Mouse (Mus musculus): ENCODE data around the gene Tjp3. TPM values are rescaled to one million over a fixed set of nuclear protein-coding genes. Genes with fewer than 3 reads are reported as not detected.
A peak's percentile ranks its signal among the peaks of the same experiment; 100 is the strongest.

The Tjp3 gene
- total RNA-seq, 1 experiment, result 5.2 TPM

DNA sequence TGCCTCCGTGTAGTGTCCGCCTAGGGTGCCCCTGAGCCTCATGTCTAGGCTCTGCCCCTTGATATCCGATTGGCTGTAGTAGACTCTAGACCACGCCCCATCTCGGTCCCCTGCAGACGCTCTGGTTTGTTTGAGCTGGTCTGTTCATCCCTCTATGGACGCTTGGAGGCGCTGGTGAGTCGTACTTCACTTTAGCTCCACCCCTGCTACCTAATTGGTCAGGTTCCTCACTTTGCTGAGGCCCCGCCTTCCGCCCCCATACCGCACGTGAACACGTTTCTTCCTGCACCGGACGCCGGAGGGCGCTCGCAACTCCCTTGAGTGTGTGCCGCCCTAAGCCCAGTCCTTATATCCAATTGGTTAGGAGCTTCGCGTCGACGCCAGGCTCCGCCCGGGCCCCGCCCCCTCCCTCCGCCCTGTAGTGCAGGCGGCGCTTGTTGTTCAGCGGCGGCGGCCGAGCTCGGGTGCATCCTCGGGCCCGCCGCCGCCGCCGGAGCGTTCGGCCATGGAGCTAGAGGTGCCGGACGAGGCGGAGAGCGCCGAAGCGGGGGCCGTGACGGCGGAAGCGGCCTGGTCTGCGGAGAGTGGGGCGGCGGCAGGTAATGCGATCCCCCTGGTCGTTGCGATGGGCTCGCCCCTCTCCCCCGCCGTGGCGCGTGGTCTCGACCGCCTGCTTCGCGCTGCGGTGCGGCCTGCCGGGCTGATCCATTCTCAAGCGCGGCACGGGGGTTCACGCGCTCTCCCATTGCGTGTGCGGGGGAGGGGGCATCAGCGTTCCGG is 1.4 kb upstream of the Tjp3 start, which contains the start of gene Pip5k1c:
Gene Pip5k1c, plus strand, starts transcription at position 410 of the 780 bp plus-strand sequence.
- TF ChIP-seq CHD2 (IDR thresholded peaks at IDR 0.05; ENCODE audit: low read depth, low read length), result 0 out of 2 replicates have a peak, but pooled peaks have one; percentile 31
- no peak for TF ChIP-seq ZNF384 (IDR thresholded peaks at IDR 0.05; ENCODE audit: low read depth, low read length)
- peak; percentile 60; the same call in 1 of the 2 replicates for TF ChIP-seq HCFC1 (IDR thresholded peaks at IDR 0.05; ENCODE audit: borderline replicate concordance, insufficient read depth, low read length)
- TF ChIP-seq ZC3H11A (IDR thresholded peaks at IDR 0.05; ENCODE audit: borderline replicate concordance, low read depth, low read length), result no peak
- in situ Hi-C loops (cut with MboI; ENCODE audit: low sequenced_read_pairs in 2 of 2, unreplicated experiment in 2 of 2), result no loop called here
- Histone ChIP-seq H3K9me3 (ENCODE audit: control insufficient read depth, insufficient read depth, low read depth, low read length) (no peaks in the 10 kb centered on the region), H3K27ac (ENCODE audit: insufficient read depth, low read depth, low read length, poor library complexity, severe bottlenecking) (peak within 1 kb of the TSS; percentile 67; the same call in 1 of the 2 replicates), H3K9ac (ENCODE audit: insufficient read depth, low read depth, low read length, poor library complexity, severe bottlenecking) (peak within 1 kb of the TSS; percentile 97), H3K4me1 (ENCODE audit: control insufficient read depth in 2 of 2, insufficient read depth in 2 of 2, low read length in 2 of 2, poor library complexity in 1 of 2) (peaks cover 4 to 29% of the 10 kb centered on the region in 2 experiments), H3K4me3 (ENCODE audit: insufficient read depth in 1 of 2, low read depth in 1 of 2, low read length in 2 of 2, poor library complexity in 1 of 2, severe bottlenecking in 1 of 2) (peak within 1 kb of the TSS; percentile 83 to 97), H3K36me3 (ENCODE audit: control insufficient read depth, insufficient read depth, low read length, poor library complexity, severe bottlenecking) (peaks cover 5% of the 10 kb centered on the region; the same call in 1 of the 2 replicates)
- peak; percentile 100 for DNase-seq (ENCODE audit: low read depth, low spot score)

- in situ Hi-C loops (cut with MboI; ENCODE audit: low sequenced_read_pairs in 2 of 2, unreplicated experiment in 2 of 2), result no loop called here
- Histone ChIP-seq H3K4me1 (ENCODE audit: control insufficient read depth in 2 of 2, insufficient read depth in 2 of 2, low read length in 2 of 2, poor library complexity in 1 of 2) (peaks cover 4 to 32% of the 10 kb centered on the region in 2 experiments), H3K27ac (ENCODE audit: insufficient read depth, low read depth, low read length, poor library complexity, severe bottlenecking) (no peak overlapping the region), H3K36me3 (ENCODE audit: control insufficient read depth, insufficient read depth, low read length, poor library complexity, severe bottlenecking) (peaks cover 5% of the 10 kb centered on the region; the same call in 1 of the 2 replicates), H3K9ac (ENCODE audit: insufficient read depth, low read depth, low read length, poor library complexity, severe bottlenecking) (0 out of 2 replicates have a peak overlapping the region, but pooled peaks have one; percentile 12), H3K4me3 (ENCODE audit: insufficient read depth in 1 of 2, low read depth in 1 of 2, low read length in 2 of 2, poor library complexity in 1 of 2, severe bottlenecking in 1 of 2) (peak overlapping the region; percentile 40 to 45; a peak in 3 of 4 replicates), H3K9me3 (ENCODE audit: control insufficient read depth, insufficient read depth, low read depth, low read length) (no peaks in the 10 kb centered on the region)
- no peak for TF ChIP-seq HCFC1 (IDR thresholded peaks at IDR 0.05; ENCODE audit: borderline replicate concordance, insufficient read depth, low read length)
- TF ChIP-seq MAFK (IDR thresholded peaks at IDR 0.05; ENCODE audit: insufficient read depth, low read depth, low read length), result no peak
- no peak for TF ChIP-seq ZC3H11A (IDR thresholded peaks at IDR 0.05; ENCODE audit: borderline replicate concordance, low read depth, low read length)
- no peak for TF ChIP-seq CHD2 (IDR thresholded peaks at IDR 0.05; ENCODE audit: low read depth, low read length)
- TF ChIP-seq ZNF384 (IDR thresholded peaks at IDR 0.05; ENCODE audit: low read depth, low read length), result no peak
- no peak for DNase-seq (ENCODE audit: low read depth, low spot score)
Observed at GRCm38 (mm10) chr10:81290698-81291460, 502 bp downstream of the Tjp3 start.

DNA sequence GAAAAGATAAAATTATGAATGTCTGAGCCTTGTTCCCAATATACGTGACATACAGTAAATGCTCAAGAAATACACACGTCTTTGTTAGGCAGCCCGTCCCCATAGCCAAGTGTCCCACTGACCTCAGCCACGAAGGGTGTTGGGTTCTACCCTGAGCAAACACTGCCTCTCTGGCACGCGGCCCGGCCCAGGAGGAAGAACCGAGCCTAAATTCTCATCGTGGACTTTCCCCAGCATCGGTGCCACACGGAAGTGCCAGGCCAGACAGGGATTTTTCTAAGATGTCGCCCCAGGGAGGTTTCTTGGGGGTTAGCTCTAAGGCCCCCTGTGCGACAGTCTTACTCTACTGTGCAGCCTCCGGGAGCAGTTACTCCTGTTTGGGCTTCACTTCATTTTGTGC is 1.6 kb downstream of the Tjp3 start:
- no peak overlapping the region for H3K27ac ChIP-seq (ENCODE audit: insufficient read depth, low read depth, low read length, poor library complexity, severe bottlenecking)
- DNase-seq (ENCODE audit: low read depth, low spot score), result no peak
- peaks cover 4 to 32% of the 10 kb centered on the region in 2 experiments for H3K4me1 ChIP-seq (ENCODE audit: control insufficient read depth in 2 of 2, insufficient read depth in 2 of 2, low read length in 2 of 2, poor library complexity in 1 of 2)
- H3K4me3 ChIP-seq (ENCODE audit: insufficient read depth in 1 of 2, low read depth in 1 of 2, low read length in 2 of 2, poor library complexity in 1 of 2, severe bottlenecking in 1 of 2), result no peak overlapping the region
- in situ Hi-C loops (cut with MboI; ENCODE audit: low sequenced_read_pairs in 2 of 2, unreplicated experiment in 2 of 2), result no loop called here
- H3K9ac ChIP-seq (ENCODE audit: insufficient read depth, low read depth, low read length, poor library complexity, severe bottlenecking), result no peak overlapping the region
- H3K9me3 ChIP-seq (ENCODE audit: control insufficient read depth, insufficient read depth, low read depth, low read length), result no peaks in the 10 kb centered on the region
- no peaks in the 10 kb centered on the region for H3K36me3 ChIP-seq (ENCODE audit: control insufficient read depth, insufficient read depth, low read length, poor library complexity, severe bottlenecking)
- no peak for TF ChIP-seq HCFC1 (IDR thresholded peaks at IDR 0.05; ENCODE audit: borderline replicate concordance, insufficient read depth, low read length)
- TF ChIP-seq ZC3H11A (IDR thresholded peaks at IDR 0.05; ENCODE audit: borderline replicate concordance, low read depth, low read length), result no peak
- TF ChIP-seq CHD2 (IDR thresholded peaks at IDR 0.05; ENCODE audit: low read depth, low read length), result no peak
- no peak for TF ChIP-seq MAFK (IDR thresholded peaks at IDR 0.05; ENCODE audit: insufficient read depth, low read depth, low read length)
- no peak for TF ChIP-seq ZNF384 (IDR thresholded peaks at IDR 0.05; ENCODE audit: low read depth, low read length)

GRCm38 (mm10) chr10:81289278-81289677 is 2.1 kb downstream of the Tjp3 start:
- H3K36me3 ChIP-seq (ENCODE audit: control insufficient read depth, insufficient read depth, low read length, poor library complexity, severe bottlenecking), result no peaks in the 10 kb centered on the region
- peaks cover 4 to 30% of the 10 kb centered on the region in 2 experiments for H3K4me1 ChIP-seq (ENCODE audit: control insufficient read depth in 2 of 2, insufficient read depth in 2 of 2, low read length in 2 of 2, poor library complexity in 1 of 2)
- peak; percentile 78 for DNase-seq (ENCODE audit: low read depth, low spot score)
- H3K9ac ChIP-seq (ENCODE audit: insufficient read depth, low read depth, low read length, poor library complexity, severe bottlenecking), result no peak overlapping the region
- TF ChIP-seq ZNF384 (IDR thresholded peaks at IDR 0.05; ENCODE audit: low read depth, low read length), result no peak
- TF ChIP-seq ZC3H11A (IDR thresholded peaks at IDR 0.05; ENCODE audit: borderline replicate concordance, low read depth, low read length), result peak; percentile 18; the same call in 1 of the 2 replicates
- H3K27ac ChIP-seq (ENCODE audit: insufficient read depth, low read depth, low read length, poor library complexity, severe bottlenecking), result no peak overlapping the region
- H3K9me3 ChIP-seq (ENCODE audit: control insufficient read depth, insufficient read depth, low read depth, low read length), result no peaks in the 10 kb centered on the region
- no peak overlapping the region for H3K4me3 ChIP-seq (ENCODE audit: insufficient read depth in 1 of 2, low read depth in 1 of 2, low read length in 2 of 2, poor library complexity in 1 of 2, severe bottlenecking in 1 of 2)
- in situ Hi-C loops (cut with MboI; ENCODE audit: low sequenced_read_pairs in 2 of 2, unreplicated experiment in 2 of 2), result no loop called here
